Mouse (Mus musculus): ENCODE measurements around the gene Zfp978.
"Not testable (repeated sequence)": the region's sequence is repeated elsewhere in the genome, so short reads cannot be mapped to it uniquely, and the experiment has no call there.

The Zfp978 gene

DNA sequence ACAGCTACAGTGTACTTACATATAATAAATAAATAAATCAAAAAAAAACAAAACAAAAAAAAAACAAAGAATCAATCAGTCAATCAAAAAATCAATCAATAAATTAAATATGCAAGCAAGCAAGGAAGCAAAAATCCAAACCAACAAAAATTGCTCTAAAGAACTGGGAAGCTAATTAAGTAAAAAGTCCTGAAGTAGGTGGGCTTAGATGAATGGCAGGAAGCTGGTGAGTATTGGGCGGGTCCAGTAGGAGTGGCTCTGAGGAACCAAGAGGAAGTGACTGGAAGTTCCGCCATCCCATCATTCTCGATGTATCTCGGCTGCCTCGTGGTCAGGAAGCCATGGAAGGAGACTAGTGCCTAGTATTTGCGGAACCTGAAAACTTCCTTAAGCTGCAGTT is at the start of gene Zfp978:
Gene Zfp978, plus strand, starts transcription at position 301 of the 400 bp plus-strand sequence.
- not testable (repeated sequence) for DNase-seq

DNA sequence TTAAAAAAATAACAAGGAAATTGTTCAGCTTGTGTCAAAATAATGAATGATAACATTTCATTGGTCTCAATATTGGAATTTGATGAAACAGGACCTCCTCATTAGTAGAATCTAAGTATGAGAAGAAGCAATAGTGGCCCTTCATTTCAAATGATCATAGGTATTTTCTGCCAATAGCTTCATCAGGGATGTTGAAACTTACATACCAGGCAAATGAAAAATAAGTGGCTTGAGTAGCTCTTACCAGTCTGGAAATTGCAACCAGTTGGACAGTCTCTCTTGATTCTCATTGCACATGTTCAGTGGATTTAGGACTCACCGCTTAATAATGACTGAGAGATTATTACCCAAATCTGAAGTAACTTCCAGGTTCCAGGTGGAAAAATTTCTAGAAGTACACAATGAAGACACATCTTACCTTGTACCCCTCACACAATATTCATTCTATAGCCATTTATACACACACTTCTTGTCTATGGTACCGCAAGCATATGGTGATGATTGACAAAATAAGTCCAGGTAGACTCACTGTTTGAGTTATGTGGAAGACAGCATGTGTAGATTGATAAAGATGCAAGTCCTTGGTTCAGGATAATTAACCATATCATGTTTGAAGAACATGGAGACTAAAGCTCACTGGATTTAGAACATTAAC is 25.9 kb upstream of the Zfp978 start:
- DNase-seq, result not testable (repeated sequence)

GRCm38 (mm10) chr4:147335691-147336367 is 25.3 kb upstream of the Zfp978 start:
- not testable (repeated sequence) for DNase-seq

GRCm38 (mm10) chr4:147336368-147337195 is 24.5 kb upstream of the Zfp978 start:
- DNase-seq, result peak; percentile 23

DNA sequence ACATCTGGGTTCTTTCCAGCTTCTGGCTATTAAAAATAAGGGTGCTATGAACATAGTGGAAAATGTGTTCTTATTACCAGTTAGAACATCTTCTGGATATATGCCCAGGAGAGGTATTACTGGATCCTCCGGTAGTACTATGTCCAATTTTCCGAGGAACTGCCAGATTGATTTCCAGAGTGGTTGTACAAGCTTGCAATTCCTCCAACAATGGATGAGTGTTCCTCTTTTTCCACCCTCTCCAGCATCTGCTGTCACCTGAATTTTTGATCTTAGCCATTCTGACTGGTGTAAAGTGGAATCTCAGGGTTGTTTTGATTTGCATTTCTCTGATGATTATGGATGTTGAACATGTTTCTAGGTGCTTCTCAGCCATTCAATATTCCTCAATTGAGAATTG is 23.6 kb upstream of the Zfp978 start:
- DNase-seq, result not testable (repeated sequence)

DNA sequence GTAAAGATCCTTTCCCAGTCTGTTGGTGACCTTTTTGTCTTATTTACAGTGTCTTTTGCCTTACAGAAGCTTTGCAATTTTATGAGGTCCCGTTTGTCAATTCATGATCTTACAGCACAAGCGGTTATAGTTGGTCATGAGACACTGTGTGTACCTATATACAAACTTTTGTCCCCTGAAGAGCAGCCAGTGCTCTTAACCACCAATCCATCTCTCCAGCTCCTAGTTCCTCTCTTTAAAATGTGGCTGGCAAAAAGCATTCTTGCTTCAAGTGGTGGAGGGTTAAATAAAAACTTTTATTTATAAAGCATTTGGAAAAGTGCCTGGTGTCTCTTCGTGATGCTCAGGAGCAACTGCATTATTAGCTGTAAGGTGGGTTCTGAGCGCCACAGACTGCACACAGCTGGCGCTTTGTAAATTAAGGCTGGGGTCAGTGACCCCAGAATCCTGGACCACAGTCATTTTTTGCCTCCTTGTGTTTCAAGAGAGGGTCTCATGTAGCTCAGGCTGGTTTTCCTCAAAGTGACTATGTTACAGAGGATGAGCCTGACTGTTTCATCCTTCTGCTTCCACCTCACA is 23.0 kb upstream of the Zfp978 start:
- DNase-seq, result no peak

DNA sequence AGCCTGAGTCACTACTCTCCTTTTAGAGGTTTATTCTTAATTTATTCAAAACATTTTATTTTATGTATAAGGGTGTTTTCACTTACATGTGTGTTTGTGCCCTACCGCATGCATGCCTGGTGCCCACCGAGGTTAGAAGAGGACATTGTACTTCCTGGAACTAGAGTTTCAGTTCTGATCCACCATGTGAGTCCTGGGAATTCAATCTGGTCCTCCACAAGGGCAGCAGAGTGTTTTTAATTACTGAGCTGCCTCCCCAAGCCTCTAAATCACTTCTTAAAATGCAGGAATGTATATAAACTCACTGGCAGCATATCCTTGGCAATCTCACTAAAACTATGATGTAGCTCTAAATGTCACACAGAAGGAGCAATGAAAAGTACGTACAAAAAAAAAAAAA is 22.4 kb upstream of the Zfp978 start:
- DNase-seq, result not testable (repeated sequence)

GRCm38 (mm10) chr4:147339601-147340219 is 21.4 kb upstream of the Zfp978 start:
- not testable (repeated sequence) for DNase-seq

GRCm38 (mm10) chr4:147340236-147340635 is 20.9 kb upstream of the Zfp978 start:
- not testable (repeated sequence) for DNase-seq

- not testable (repeated sequence) for DNase-seq
Observed at GRCm38 (mm10) chr4:147340876-147341275, 20.2 kb upstream of the Zfp978 start.

DNA sequence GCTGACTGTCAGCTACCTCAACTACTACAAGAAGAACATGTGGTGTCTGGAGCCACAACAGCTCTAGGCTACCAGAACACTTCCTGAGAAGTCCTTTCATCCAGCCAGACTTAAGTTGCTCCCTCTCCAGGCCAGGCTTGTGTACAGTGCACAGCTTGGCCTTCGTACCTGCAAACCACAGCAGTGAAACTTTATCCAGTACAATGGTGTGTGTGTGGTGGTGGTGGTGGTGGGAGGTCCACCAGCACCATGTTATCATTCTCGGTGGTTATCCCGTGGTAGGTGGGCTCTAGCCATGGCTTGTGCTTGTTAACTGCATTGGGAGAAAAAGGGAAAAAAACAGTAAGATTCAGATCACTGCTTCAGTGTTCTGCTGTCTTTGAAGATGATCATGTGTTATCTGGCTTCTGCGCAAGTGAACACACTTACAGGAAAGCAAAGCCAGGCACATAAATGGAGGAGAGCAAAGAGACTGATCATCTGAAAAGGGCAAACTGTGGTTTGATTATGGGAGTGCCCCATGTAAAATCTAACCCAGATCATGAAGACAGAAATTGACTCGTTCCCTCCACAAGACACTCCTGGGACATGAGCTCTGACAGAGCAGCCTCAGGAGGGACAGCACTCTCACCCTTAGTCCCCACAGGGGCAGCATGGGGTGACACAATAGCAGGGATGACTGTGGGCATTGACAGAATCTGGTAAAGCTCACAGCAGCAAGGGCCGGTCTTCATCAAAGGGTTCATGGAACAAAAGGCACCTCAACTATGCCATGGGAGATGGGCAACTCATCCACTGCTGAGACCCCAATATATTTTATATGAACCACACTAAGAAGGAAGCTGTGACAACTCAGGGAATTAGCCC is 17.8 kb upstream of the Zfp978 start:
- not testable (repeated sequence) for DNase-seq

GRCm38 (mm10) chr4:147345061-147345554 is 16.0 kb upstream of the Zfp978 start:
- DNase-seq, result not testable (repeated sequence)

GRCm38 (mm10) chr4:147346361-147347035 is 14.6 kb upstream of the Zfp978 start:
- DNase-seq, result not testable (repeated sequence)

- DNase-seq, result not testable (repeated sequence)
Observed at GRCm38 (mm10) chr4:147347300-147347699, 13.8 kb upstream of the Zfp978 start.

DNA sequence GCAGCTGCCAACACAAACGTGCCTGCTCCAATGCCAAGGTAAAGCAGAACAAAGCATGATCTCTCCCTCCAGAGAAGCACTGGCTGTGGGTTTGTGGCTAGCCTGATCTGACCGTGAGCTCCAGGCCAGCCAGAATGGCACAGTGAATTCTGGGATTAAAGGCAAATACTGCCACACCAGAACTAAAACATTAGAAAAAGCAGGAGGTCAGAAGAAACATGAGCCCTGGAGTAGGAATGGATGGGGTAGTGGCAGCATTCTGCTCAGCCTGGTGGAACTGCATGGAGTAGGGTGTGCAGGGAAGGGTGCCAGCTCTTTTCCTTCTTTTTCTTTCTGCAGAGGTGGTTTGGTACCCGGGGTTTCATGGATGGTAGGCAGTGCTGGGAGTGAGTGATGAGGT is 13.2 kb upstream of the Zfp978 start:
- DNase-seq, result peak; percentile 2

DNA sequence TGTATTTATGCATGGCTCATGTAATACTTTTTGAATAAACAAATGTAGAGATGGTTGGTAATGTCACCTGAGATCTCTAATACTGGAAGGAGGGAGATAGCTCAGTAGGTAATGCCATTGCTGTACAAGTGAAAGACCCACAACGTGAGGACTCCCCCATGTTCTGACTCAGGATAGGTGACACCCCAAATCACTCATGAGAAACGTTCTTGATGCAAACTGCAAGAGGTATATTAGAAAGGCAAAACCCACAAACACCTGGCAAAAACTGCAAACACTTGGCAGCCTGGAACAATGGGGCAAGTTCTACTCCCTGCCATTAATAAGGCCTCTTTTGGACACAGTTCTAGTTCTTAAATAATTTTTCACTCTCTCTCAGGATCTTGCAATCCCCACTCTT is 12.7 kb upstream of the Zfp978 start:
- DNase-seq, result not testable (repeated sequence)

- peak; percentile 24 for DNase-seq
Observed at GRCm38 (mm10) chr4:147348906-147349686, 12.0 kb upstream of the Zfp978 start.

DNA sequence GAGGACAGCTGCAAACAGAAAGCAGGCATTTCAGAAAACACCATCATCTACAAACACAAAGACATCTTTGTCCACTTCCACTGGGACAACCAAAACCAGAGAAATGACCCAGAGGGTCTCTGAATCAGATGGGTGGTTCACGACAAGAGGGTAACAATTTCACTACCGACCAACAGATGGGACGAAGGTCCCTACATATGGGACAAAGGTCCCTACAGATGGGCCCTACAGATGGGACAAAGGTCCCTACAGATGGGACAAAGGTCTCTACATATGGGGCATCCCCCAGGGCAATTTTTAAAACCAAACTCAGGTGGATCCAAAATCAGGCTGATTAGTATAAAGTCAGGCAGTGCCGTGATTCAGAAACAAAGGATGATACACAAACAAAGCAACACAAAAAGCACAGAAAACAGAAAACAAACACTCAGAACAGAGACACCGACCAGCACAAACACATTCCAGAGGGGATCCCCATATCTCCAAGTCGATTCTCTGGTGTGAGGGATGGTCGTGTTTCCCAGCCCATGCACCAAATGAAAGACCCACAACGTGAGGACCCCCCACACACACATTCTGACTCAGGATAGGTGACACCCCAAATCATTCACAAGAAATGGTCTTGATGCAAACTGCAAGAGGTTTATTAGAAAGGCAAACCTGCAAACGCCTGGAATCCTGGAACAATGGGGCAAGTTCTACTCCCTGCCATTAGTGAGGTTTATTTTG is 11.3 kb upstream of the Zfp978 start:
- peak; percentile 9 for DNase-seq

DNA sequence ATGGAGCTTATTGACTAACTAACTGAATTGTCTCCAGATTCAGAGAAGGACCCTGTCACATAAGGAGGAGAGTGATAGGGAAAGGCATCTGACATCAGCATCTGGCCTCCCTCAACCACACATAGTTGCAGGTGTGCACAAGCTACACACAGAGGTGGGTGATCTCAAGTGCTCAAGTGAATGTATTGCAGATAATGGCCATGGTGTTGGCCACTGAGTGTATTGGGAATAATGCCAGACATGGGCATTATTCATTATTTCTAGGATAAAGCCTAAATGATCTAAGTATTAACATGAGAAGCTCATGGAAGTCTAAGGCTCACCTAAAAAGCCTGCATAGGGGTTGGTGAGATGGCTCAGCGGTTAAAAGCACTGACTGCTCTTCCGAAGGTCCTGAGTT is 10.6 kb upstream of the Zfp978 start:
- peak; percentile 2 for DNase-seq
